Mouse (Mus musculus) MEL (cell line): ENCODE measurements around the gene Adam8. TPM values are rescaled to one million over a fixed set of nuclear protein-coding genes. Genes with fewer than 3 reads are reported as not detected.

Experiments
- DNase-seq: peaks from one replicate; pipeline ENCODE4 v3.0.0; 2011; ENCODE audit warnings: low read depth, low spot score
- H3K27ac ChIP-seq: 2 replicates; pipeline ENCODE4 v1.5.1; 2012; ENCODE audit warnings: low read depth, mild to moderate bottlenecking, control low read depth, low read length, moderate library complexity; ENCODE audit not compliant: control insufficient read depth
- H3K27me3 ChIP-seq, 2 experiments: fragments of 150-350 bp in 1 of 2; sonication (generic) in 1 of 2; 2 replicates each; pipeline ENCODE4 v1.6.1; 2012; ENCODE audit warnings: low read length in 2 of 2, mild to moderate bottlenecking in 2 of 2, improper control_type of control experiment in 1 of 2, moderate library complexity in 1 of 2; ENCODE audit not compliant: insufficient read depth in 2 of 2, control insufficient read depth in 1 of 2
- H3K36me3 ChIP-seq, 2 experiments: 2 replicates each; pipeline ENCODE4 v1.6.1; 2012 to 2014; ENCODE audit warnings: low read length in 2 of 2, improper control_type of control experiment in 1 of 2, inconsistent platforms in 1 of 2, mild to moderate bottlenecking in 1 of 2; ENCODE audit not compliant: insufficient read depth in 2 of 2, control insufficient read depth in 1 of 2
- H3K4me1 ChIP-seq, 2 experiments: fragments of 150-350 bp in 1 of 2; sonication (generic) in 1 of 2; 2 replicates each; pipeline ENCODE4 v1.6.1; 2012; ENCODE audit warnings: low read length in 2 of 2, improper control_type of control experiment in 1 of 2, mild to moderate bottlenecking in 1 of 2; ENCODE audit not compliant: insufficient read depth in 2 of 2, control insufficient read depth in 1 of 2
- H3K4me3 ChIP-seq, 2 experiments: fragments of 150-350 bp in 1 of 2; sonication (generic) in 1 of 2; 2 replicates each; pipeline ENCODE4 v1.5.1; 2012; ENCODE audit warnings: low read depth in 2 of 2, low read length in 2 of 2, mild to moderate bottlenecking in 2 of 2, moderate library complexity in 2 of 2, control low read depth in 1 of 2, improper control_type of control experiment in 1 of 2; ENCODE audit not compliant: control insufficient read depth in 1 of 2, insufficient read depth in 1 of 2
- H3K79me2 ChIP-seq: 2 replicates; pipeline ENCODE4 v1.6.1; 2012; ENCODE audit warnings: mild to moderate bottlenecking, low read length, moderate library complexity; ENCODE audit not compliant: control insufficient read depth, poor library complexity, insufficient read depth
- H3K9ac ChIP-seq: 2 replicates; pipeline ENCODE4 v1.6.1; 2012; ENCODE audit warnings: low read depth, mild to moderate bottlenecking, control low read depth, low read length, moderate library complexity; ENCODE audit not compliant: control insufficient read depth, poor library complexity, severe bottlenecking
- H3K9me3 ChIP-seq: fragments of 150-350 bp; sonication (generic); replicated peaks from 2 replicates; pipeline ENCODE4 v1.6.1; 2012; ENCODE audit warnings: mild to moderate bottlenecking, low read length, improper control_type of control experiment, moderate library complexity; ENCODE audit not compliant: insufficient read depth
- BHLHE40 ChIP-seq: IDR thresholded peaks from 2 replicates; pipeline ENCODE4 v1.6.1; 2012; ENCODE audit warnings: low read depth, mild to moderate bottlenecking, inconsistent platforms, low read length, improper control_type of control experiment, borderline replicate concordance
- CHD1 ChIP-seq: IDR thresholded peaks from 2 replicates; pipeline ENCODE4 v1.6.1; 2012; ENCODE audit warnings: low read depth, mild to moderate bottlenecking, inconsistent platforms, low read length, improper control_type of control experiment
- CHD2 ChIP-seq: IDR thresholded peaks from 2 replicates; pipeline ENCODE4 v1.6.1; 2011; ENCODE audit warnings: low read length, improper control_type of control experiment
- CTCF ChIP-seq, 3 experiments: IDR thresholded peaks in 2 of 3; conservative IDR thresholded peaks in 1 of 3; 2 replicates each; pipeline ENCODE4 v1.5.1; 2011 to 2012; ENCODE audit warnings: low read length in 3 of 3, low read depth in 2 of 3, mild to moderate bottlenecking in 2 of 3, improper control_type of control experiment in 1 of 3, inconsistent platforms in 1 of 3, mixed read lengths in 1 of 3, moderate library complexity in 1 of 3; ENCODE audit not compliant: control insufficient read depth in 1 of 3, insufficient read depth in 1 of 3, poor library complexity in 1 of 3, severe bottlenecking in 1 of 3
- E2F4 ChIP-seq: IDR thresholded peaks from 2 replicates; pipeline ENCODE4 v1.6.1; 2011; ENCODE audit warnings: low read depth, low read length, improper control_type of control experiment, borderline replicate concordance
- ELF1 ChIP-seq: IDR thresholded peaks from 2 replicates; pipeline ENCODE4 v1.6.1; 2014; ENCODE audit warnings: low read depth, mild to moderate bottlenecking, inconsistent platforms, low read length, improper control_type of control experiment, moderate library complexity
- GATA1 ChIP-seq: IDR thresholded peaks from 2 replicates; pipeline ENCODE4 v1.6.1; 2011; ENCODE audit warnings: low read depth, low read length, improper control_type of control experiment
- JUND ChIP-seq: IDR thresholded peaks from 2 replicates; pipeline ENCODE4 v1.6.1; 2011; ENCODE audit warnings: low read depth, mild to moderate bottlenecking, improper control_type of control experiment, low read length
- KAT2A ChIP-seq: conservative IDR thresholded peaks from 2 replicates; pipeline ENCODE4 v1.6.1; 2012; ENCODE audit warnings: low read depth, low read length, improper control_type of control experiment, inconsistent platforms
- MAFK ChIP-seq: IDR thresholded peaks from 2 replicates; pipeline ENCODE4 v1.6.1; 2011; ENCODE audit warnings: low read depth, mild to moderate bottlenecking, low read length, improper control_type of control experiment, borderline replicate concordance
- MAX ChIP-seq: IDR thresholded peaks from 2 replicates; pipeline ENCODE4 v1.6.1; 2011; ENCODE audit warnings: low read length, improper control_type of control experiment
- MAZ ChIP-seq: IDR thresholded peaks from 2 replicates; pipeline ENCODE4 v1.6.1; 2012; ENCODE audit warnings: low read depth, mild to moderate bottlenecking, inconsistent platforms, low read length, improper control_type of control experiment
- MEF2A ChIP-seq: IDR thresholded peaks from 2 replicates; pipeline ENCODE4 v1.6.1; 2014; ENCODE audit warnings: low read depth, mild to moderate bottlenecking, inconsistent platforms, low read length, improper control_type of control experiment; ENCODE audit not compliant: poor library complexity, insufficient replicate concordance, severe bottlenecking; ENCODE audit errors: extremely low read depth
- MYB ChIP-seq: IDR thresholded peaks from 2 replicates; pipeline ENCODE4 v1.6.1; 2011; ENCODE audit warnings: mild to moderate bottlenecking, low read depth, low read length, improper control_type of control experiment
- NELFE ChIP-seq: IDR thresholded peaks from 2 replicates; pipeline ENCODE4 v1.6.1; 2011; ENCODE audit warnings: low read depth, low read length, improper control_type of control experiment
- NRF1 ChIP-seq: IDR thresholded peaks from 2 replicates; pipeline ENCODE4 v1.6.1; 2014; ENCODE audit warnings: low read depth, mild to moderate bottlenecking, inconsistent platforms, low read length, improper control_type of control experiment, moderate library complexity; ENCODE audit not compliant: poor library complexity, insufficient read depth, severe bottlenecking
- POLR2A ChIP-seq, 2 experiments: IDR thresholded peaks; 2 replicates each; pipeline ENCODE4 v1.6.1; 2011 to 2012; ENCODE audit warnings: low read length in 2 of 2, mild to moderate bottlenecking in 2 of 2, control low read depth in 1 of 2, improper control_type of control experiment in 1 of 2, low read depth in 1 of 2, moderate library complexity in 1 of 2; ENCODE audit not compliant: control insufficient read depth in 1 of 2, insufficient read depth in 1 of 2, poor library complexity in 1 of 2
- POLR2AphosphoS2 ChIP-seq: IDR thresholded peaks from 2 replicates; pipeline ENCODE4 v1.6.1; 2011; ENCODE audit warnings: low read length, improper control_type of control experiment
- POLR2AphosphoS5 ChIP-seq: IDR thresholded peaks from 2 replicates; pipeline ENCODE4 v1.6.1; 2012; ENCODE audit warnings: low read depth, borderline replicate concordance, mild to moderate bottlenecking, inconsistent platforms, low read length, moderate library complexity, mixed read lengths
- RAD21 ChIP-seq: IDR thresholded peaks from 2 replicates; pipeline ENCODE4 v1.6.1; 2011; ENCODE audit warnings: mild to moderate bottlenecking, low read depth, low read length, improper control_type of control experiment
- RCOR1 ChIP-seq: IDR thresholded peaks from 2 replicates; pipeline ENCODE4 v1.6.1; 2012; ENCODE audit warnings: low read depth, mild to moderate bottlenecking, inconsistent platforms, low read length, improper control_type of control experiment
- SIN3A ChIP-seq: IDR thresholded peaks from 2 replicates; pipeline ENCODE4 v1.6.1; 2012; ENCODE audit warnings: low read length, improper control_type of control experiment, inconsistent platforms
- SMC3 ChIP-seq: IDR thresholded peaks from 2 replicates; pipeline ENCODE4 v1.6.1; 2011; ENCODE audit warnings: low read depth, low read length, improper control_type of control experiment
- TAL1 ChIP-seq: IDR thresholded peaks from 2 replicates; pipeline ENCODE4 v1.6.1; 2012; ENCODE audit warnings: mild to moderate bottlenecking, inconsistent platforms, low read length, moderate library complexity, mixed read lengths
- TCF12 ChIP-seq: IDR thresholded peaks from 2 replicates; pipeline ENCODE4 v1.6.1; 2014; ENCODE audit warnings: low read depth, mild to moderate bottlenecking, inconsistent platforms, low read length, improper control_type of control experiment, moderate library complexity
- USF1 ChIP-seq: IDR thresholded peaks from 2 replicates; pipeline ENCODE4 v1.6.1; 2014; ENCODE audit warnings: low read depth, mild to moderate bottlenecking, inconsistent platforms, low read length, improper control_type of control experiment, moderate library complexity
- USF2 ChIP-seq, 2 experiments: IDR thresholded peaks; 2 replicates each; pipeline ENCODE4 v1.6.1; 2011 to 2012; ENCODE audit warnings: improper control_type of control experiment in 2 of 2, low read length in 2 of 2, borderline replicate concordance in 1 of 2, inconsistent platforms in 1 of 2, low read depth in 1 of 2, mild to moderate bottlenecking in 1 of 2; ENCODE audit not compliant: insufficient read depth in 1 of 2
- ZKSCAN1 ChIP-seq: IDR thresholded peaks from 2 replicates; pipeline ENCODE4 v1.6.1; 2012; ENCODE audit warnings: low read depth, mild to moderate bottlenecking, inconsistent platforms, low read length, improper control_type of control experiment, moderate library complexity
- ZMIZ1 ChIP-seq: IDR thresholded peaks from 2 replicates; pipeline ENCODE4 v1.6.1; 2012; ENCODE audit warnings: low read depth, mild to moderate bottlenecking, inconsistent platforms, low read length, improper control_type of control experiment, moderate library complexity
- polyA plus RNA-seq, 2 experiments: library from polyadenylated mRNA; stranded (reverse) in 1 of 2; unstranded in 1 of 2; fragments of >175 nt in 1 of 2; fragments of >200 nt in 1 of 2; gene quantifications; 2 replicates each; pipeline versions ENCODE4 v1.2.1 to v1.2.4; 2012; ENCODE audit warnings: low replicate concordance in 2 of 2, low read depth in 1 of 2; ENCODE audit not compliant: insufficient read length in 2 of 2, insufficient read depth in 1 of 2, missing spikeins in 1 of 2
- total RNA-seq: library from RNA; depleted of rRNA; stranded (reverse); fragments of 300-350 nt; gene quantifications from 2 replicates; pipeline ENCODE4 v1.2.3, GENCODE M21; 2012

Gene Adam8
- total and polyA plus RNA-seq, 3 experiments = 0.39 to 0.50 TPM; not detected in 1

- TF ChIP-seq ZKSCAN1 (no peak), POLR2AphosphoS2 (0 out of 2 replicates have a peak, but pooled peaks have one; percentile 30), E2F4 (no peak)
Observed at GRCm38 (mm10) chr7:139950283-139950971, 41.9 kb downstream of the Adam8 start (continued).

DNA sequence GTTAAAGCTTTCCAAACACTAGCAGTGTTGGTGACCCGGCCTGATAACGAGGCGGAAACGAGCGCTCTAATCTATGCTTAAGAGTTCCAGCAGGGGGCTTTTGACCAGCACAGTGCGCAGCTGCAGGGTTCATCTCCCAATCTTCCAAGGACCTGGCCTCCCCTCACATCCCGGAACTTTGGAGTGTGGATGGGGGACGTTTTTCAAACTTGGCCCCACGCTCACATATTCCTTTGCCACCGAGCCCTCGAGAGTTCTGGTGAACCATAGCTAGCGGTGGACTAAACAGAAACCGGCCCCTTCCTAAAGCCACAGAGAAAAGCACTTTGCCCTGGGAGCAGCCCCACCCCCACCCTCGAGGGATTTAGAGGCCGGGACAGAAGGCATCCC, 42.5 kb downstream of the Adam8 start:
- Histone ChIP-seq H3K36me3 (peaks cover 0 to 4% of the 10 kb centered on the region in 2 experiments; a peak in 2 of 4 replicates), H3K4me3 (peak overlapping the region; percentile 83 to 90), H3K9me3 (no peaks in the 10 kb centered on the region), H3K4me1 (peaks cover 0 to 7% of the 10 kb centered on the region in 2 experiments; a peak in 2 of 4 replicates), H3K79me2 (no peaks in the 10 kb centered on the region), H3K27ac (no peak overlapping the region; the same call in 1 of the 2 replicates), H3K27me3 (no peaks in the 10 kb centered on the region), H3K9ac (peak overlapping the region; percentile 78)
- TF ChIP-seq CHD2 = no peak
- TF ChIP-seq MAFK = no peak
- TF ChIP-seq MAZ = no peak
- no peak for TF ChIP-seq MEF2A
- peak; percentile 72 for TF ChIP-seq GATA1
- TF ChIP-seq USF1 = no peak
- no peak for TF ChIP-seq POLR2AphosphoS5
- no peak for TF ChIP-seq JUND
- TF ChIP-seq MYB = no peak
- TF ChIP-seq ELF1 = 0 out of 2 replicates have a peak, but pooled peaks have one; percentile 46
- TF ChIP-seq NELFE = no peak
- TF ChIP-seq CHD1 = no peak
- TF ChIP-seq USF2 (IDR thresholded peaks at IDR 0.05; ENCODE audit: borderline replicate concordance in 1 of 2, insufficient read depth in 1 of 2, low read depth in 1 of 2, low read length in 2 of 2) = no peak
- no peak for TF ChIP-seq POLR2AphosphoS2
- TF ChIP-seq BHLHE40 = no peak
- TF ChIP-seq CTCF (IDR thresholded peaks at IDR 0.05 in 2 of 3, conservative IDR thresholded peaks at IDR 0.05 in 1 of 3; ENCODE audit: control insufficient read depth in 1 of 3, insufficient read depth in 1 of 3, low read depth in 2 of 3, low read length in 3 of 3, poor library complexity in 1 of 3, severe bottlenecking in 1 of 3) = peak; percentile 54 to 59 (median 58)
- no peak for TF ChIP-seq TCF12
- TF ChIP-seq KAT2A = no peak
- TF ChIP-seq MAX = no peak
- no peak for TF ChIP-seq RCOR1
- no peak for TF ChIP-seq SIN3A
- TF ChIP-seq RAD21 = no peak
- peak in 1 of 2 experiments; percentile 49; a peak in 1 of 4 replicates for TF ChIP-seq POLR2A (IDR thresholded peaks at IDR 0.05; ENCODE audit: control insufficient read depth in 1 of 2, insufficient read depth in 1 of 2, low read depth in 1 of 2, low read length in 2 of 2, poor library complexity in 1 of 2)
- no peak for TF ChIP-seq ZMIZ1
- no peak for TF ChIP-seq TAL1
- TF ChIP-seq NRF1 = peak; percentile 79
- peak; percentile 29 for TF ChIP-seq SMC3
- peak; percentile 82 for DNase-seq
